Mouse (Mus musculus): ENCODE measurements around the gene Usp39. TPM values are rescaled to one million over a fixed set of nuclear protein-coding genes. Genes with fewer than 3 reads are reported as not detected.

Usp39 gene
- total RNA-seq, 2 experiments from 2014 or later: 66.8 to 115 TPM

DNA sequence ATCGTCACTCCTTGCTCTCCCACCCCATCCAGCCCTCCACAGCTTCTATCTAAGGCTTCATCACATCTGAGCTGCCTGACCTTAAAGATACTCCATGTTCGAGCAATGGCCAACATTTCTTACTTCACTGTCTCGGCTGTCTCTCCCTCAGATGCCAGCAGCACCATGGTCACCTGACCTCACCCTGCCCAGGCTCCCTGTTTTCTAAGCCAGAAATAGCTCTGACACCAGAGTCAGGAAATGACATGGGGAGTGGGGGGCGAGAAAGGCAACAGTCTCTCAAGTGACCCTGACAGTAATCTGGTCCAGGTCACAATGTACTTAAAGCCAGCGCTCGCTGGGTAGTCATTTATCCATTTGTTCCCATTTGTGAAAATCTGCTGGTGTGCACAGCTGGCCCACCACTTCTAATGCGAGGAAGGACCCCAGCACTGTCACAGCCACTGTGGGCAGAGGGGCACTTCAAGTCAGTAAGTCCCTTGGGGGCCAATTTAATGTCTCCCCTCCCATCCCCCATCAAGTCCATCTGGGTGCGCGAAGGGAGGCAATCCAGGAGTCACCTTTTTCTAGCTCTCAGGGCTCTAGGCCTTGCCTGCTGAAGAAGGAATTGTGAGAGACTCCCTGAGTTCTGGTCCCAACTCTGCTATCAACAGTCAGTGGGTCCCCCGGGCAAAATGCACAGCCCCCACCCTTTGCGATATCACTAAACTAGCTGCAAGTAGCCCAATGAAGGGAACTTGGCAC, 31.7 kb downstream of the Usp39 start:
- no peak for ATAC-seq (replicated peaks; ENCODE audit: poor library complexity)

- no peak for ATAC-seq (replicated peaks; ENCODE audit: poor library complexity)
Measured at GRCm38 (mm10) chr6:72312198-72312597, 32.8 kb downstream of the Usp39 start.

GRCm38 (mm10) chr6:72303510-72303909, 41.5 kb downstream of the Usp39 start:
- no peak for ATAC-seq (replicated peaks; ENCODE audit: poor library complexity)

GRCm38 (mm10) chr6:72302349-72302925, 42.5 kb downstream of the Usp39 start:
- no peak for ATAC-seq (replicated peaks; ENCODE audit: poor library complexity)

GRCm38 (mm10) chr6:72297825-72298224, 47.2 kb downstream of the Usp39 start:
- ATAC-seq (replicated peaks; ENCODE audit: poor library complexity): no peak

- ATAC-seq (replicated peaks; ENCODE audit: poor library complexity): peak; percentile 66
Measured at GRCm38 (mm10) chr6:72292972-72293651, 51.9 kb downstream of the Usp39 start.

DNA sequence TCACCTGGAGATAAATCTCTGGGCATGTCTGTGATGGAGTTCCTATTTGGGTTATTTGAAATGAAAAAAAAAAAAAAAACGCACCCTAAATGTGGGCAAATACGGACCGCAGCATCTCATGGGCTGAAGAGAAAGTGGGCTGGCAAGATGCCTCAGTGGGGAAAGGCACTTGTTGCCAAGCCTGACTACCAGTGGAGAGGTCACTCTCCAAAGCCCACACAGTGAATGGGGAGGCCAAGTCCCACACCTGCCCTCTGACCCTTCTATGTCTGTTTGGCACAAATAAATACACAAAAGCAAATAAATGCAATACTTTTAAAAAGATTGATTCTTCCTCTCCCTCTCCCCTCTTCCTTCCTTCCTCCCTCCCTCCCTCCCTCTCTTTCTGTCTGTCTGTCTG, 55.5 kb downstream of the Usp39 start:
- ATAC-seq (replicated peaks; ENCODE audit: poor library complexity): no peak

DNA sequence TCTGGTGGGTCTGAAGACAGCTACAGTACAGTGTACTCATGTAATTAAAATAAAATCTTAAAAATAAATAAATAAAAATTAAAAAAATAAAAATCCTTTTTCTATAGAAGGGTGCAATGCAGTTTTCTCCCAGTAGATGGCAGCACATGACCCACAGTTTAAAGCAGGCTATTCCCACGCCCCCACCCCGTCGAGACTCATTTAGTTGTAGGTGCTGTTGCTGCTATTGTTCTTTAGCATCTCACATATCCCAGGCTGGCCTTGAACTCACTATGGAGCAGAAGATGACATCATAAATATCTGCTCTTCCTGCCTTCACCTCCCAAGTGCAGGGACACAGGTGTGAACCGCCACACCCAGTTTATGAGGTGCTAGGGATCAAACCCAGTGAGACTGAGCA, 61.1 kb downstream of the Usp39 start:
- ATAC-seq (replicated peaks; ENCODE audit: poor library complexity): peak; percentile 58; the same call in 1 of the 2 replicates

GRCm38 (mm10) chr6:72280410-72280998, 64.5 kb downstream of the Usp39 start:
- ATAC-seq (replicated peaks; ENCODE audit: poor library complexity): 0 out of 2 replicates have a peak, but pooled peaks have one; percentile 6

- ATAC-seq (replicated peaks; ENCODE audit: poor library complexity): peak; percentile 82
Measured at GRCm38 (mm10) chr6:72279505-72279904, 65.5 kb downstream of the Usp39 start.

GRCm38 (mm10) chr6:72278835-72279234, 66.1 kb downstream of the Usp39 start:
- no peak for ATAC-seq (replicated peaks; ENCODE audit: poor library complexity)

DNA sequence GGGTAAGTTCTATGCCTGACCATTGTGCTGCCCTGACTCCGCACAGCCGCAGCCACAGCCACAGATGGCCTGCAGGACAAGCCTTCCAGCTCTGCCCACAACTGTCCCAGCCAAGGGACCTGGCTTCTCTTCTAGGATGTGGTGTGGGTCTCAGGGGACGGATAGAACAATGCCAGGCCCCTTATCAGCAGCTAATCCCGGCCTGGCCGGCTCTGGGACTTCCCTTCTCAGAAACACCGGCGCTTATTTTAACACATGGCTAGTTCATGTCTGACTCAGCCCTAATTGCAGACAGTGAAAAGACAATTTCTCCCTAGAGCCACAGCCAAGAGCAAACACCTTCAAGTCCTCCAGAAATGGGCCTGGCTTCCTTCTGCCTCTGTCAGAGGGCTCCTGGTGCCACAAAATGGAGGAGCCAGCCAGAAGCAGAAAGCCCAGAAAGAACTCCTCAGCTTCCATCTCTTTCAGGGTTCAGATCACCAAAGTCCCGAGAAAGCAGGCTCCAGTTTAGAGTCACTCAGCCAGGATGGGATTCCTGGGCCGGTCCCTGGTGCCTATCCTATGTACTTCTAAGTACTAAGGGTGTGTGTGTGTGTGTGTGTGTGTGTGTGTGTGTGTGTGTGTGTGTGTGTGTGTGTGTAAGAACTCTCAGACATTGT, 67.3 kb downstream of the Usp39 start:
- 0 out of 2 replicates have a peak, but pooled peaks have one; percentile 7 for ATAC-seq (replicated peaks; ENCODE audit: poor library complexity)

- ATAC-seq (replicated peaks; ENCODE audit: poor library complexity): no peak
Measured at GRCm38 (mm10) chr6:72276972-72277441, 68.0 kb downstream of the Usp39 start.

DNA sequence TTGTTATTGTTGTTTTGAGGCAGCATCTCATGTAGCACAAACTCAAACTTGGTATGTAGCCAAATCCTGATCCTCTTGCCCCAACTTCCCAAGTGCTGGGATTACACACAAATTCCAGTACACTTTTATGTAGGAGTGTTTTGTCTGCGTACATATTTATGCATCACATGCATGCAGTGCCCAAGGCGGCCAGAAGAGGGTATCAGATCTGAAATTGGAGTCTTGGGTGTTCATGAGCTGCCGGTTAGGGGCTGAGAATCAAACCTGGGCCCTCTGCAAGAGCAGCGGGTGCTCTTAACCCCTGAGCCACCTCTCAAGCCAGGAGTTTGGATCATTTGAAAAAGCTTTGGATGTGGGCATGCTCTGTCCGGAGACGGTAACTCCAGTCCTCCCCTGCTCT, 68.8 kb downstream of the Usp39 start:
- ATAC-seq (replicated peaks; ENCODE audit: poor library complexity): no peak

- peak; percentile 51 for ATAC-seq (replicated peaks; ENCODE audit: poor library complexity)
Measured at GRCm38 (mm10) chr6:72275527-72275926, 69.5 kb downstream of the Usp39 start.

- ATAC-seq (replicated peaks; ENCODE audit: poor library complexity): no peak
Measured at GRCm38 (mm10) chr6:72273153-72273552, 71.8 kb downstream of the Usp39 start.

GRCm38 (mm10) chr6:72272161-72272696, 72.8 kb downstream of the Usp39 start:
- ATAC-seq (replicated peaks; ENCODE audit: poor library complexity): no peak

- ATAC-seq (replicated peaks; ENCODE audit: poor library complexity): no peak
Measured at GRCm38 (mm10) chr6:72270952-72271519, 73.9 kb downstream of the Usp39 start.

DNA sequence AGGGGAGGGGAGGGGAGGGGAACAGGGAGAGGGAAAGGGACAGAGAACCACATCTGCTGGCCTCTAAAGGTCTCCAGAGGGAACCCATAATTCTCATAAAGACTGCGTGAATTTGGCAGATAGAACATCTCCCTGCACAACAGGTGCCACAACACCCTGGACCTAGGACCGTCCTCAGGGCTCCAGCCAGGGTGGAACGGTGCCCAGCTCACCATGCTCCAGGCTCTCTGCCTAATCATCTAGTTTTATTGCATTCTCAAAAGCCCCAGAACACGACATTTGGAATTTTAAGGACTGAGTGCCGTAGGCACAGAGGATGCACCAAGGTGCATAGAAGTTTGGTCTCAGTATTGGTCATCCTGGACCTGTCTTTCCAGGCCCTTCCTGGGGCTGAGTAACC, 74.7 kb downstream of the Usp39 start:
- ATAC-seq (replicated peaks; ENCODE audit: poor library complexity): no peak

Data from megakaryocyte progenitor cell, adult 5-6 weeks (primary cell).